In the genomic region with DNA sequence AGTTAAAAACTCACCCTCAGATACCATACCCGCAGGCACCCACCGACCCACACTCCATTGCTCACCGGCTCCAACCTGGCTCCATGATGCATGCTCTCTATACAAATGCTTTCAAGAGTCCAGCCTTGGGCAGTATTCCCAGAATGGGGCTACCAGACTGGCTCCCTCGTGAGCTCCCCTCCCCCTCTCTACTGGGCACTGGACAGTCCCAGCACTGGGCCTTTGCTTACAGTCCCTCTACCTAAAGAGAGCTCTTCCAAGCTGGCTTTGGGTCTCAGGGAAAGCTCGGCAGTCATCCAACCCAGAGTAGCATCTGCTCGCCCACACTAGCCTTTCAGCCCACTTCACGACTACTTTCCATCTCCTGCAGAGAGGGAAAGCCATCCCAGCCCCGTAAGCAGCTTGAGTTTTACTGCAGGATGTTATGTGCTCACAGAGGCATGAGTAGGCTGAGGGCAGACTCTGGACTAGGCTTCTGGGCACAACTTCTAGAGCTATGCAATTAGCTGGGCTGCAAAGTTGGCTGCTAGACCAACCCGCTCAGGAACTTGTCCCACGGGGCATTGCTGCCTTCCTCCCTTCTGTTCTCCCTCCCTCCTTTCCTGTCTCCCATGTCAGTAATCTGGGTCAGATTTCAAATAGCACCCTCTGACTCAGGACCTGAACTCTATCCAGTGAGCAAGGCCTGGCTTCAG, we compare ENCODE assay signal across 12 mouse cellular contexts. TPM values are rescaled to one million over a fixed set of nuclear protein-coding genes. Genes with fewer than 3 reads are reported as not detected.
DNase-seq lines count a peak whose midpoint lies in the region; ATAC-seq and TF ChIP-seq lines count a peak whose summit lies in the region.
"Had no signal": no experiment of that assay in that cellular context is flagged by ENCODE, and none has a peak within 500 bp of the region (broad histone marks: within the 10 kb centered on the region; RNA-seq: fewer than 3 reads in every experiment).

No protein-coding gene starts in this region.

- no peak for TF ChIP-seq CTCF in liver, adult 2 months (IDR thresholded peaks at IDR 0.05; ENCODE audit: low read depth, low read length)

- no peak for TF ChIP-seq POLR2A in liver, adult 2 months (IDR thresholded peaks at IDR 0.05; ENCODE audit: extremely low read depth, insufficient read depth, low read length)

- 74% methylated on average over 10 of the region's 10 CpGs for WGBS in liver, adult 2 months

- no peak overlapping the region for H3K27ac ChIP-seq in liver, adult 2 months (replicated peaks; ENCODE audit: insufficient read depth, low read depth, low read length)

- no peaks in the 10 kb centered on the region for H3K36me3 ChIP-seq in liver, adult 2 months (ENCODE audit: control insufficient read depth, insufficient read depth, low read length)
- H3K36me3 ChIP-seq: stomach, embryonic 15.5 days had no signal

- H3K79me2 ChIP-seq in liver, adult 2 months (ENCODE audit: control insufficient read depth, insufficient read depth, low read length), result no peaks in the 10 kb centered on the region

- no peak overlapping the region for H3K4me3 ChIP-seq in liver, adult 2 months (ENCODE audit: insufficient read depth, low read depth, low read length)
- H3K4me3 ChIP-seq: stomach, embryonic 15.5 days had no signal

- no peaks in the 10 kb centered on the region for H3K27me3 ChIP-seq in liver, adult 2 months (ENCODE audit: control insufficient read depth, insufficient read depth, low read length)
- H3K27me3 ChIP-seq: stomach, embryonic 15.5 days had no signal

- no peak for DNase-seq in frontal cortex, postnatal 10 days (ENCODE audit: low spot score in 2 of 2)
- peak; percentile 35 for DNase-seq in liver, adult 2 months (ENCODE audit: extremely low read depth, low read depth, low spot score)
- no peak for DNase-seq in liver
- peak; percentile 72 to 78 for DNase-seq in left cerebral cortex, postnatal 14 days (ENCODE audit: low spot score in 2 of 2)
- DNase-seq in right cerebral cortex, postnatal 36 days (ENCODE audit: low spot score in 2 of 2), result peak; percentile 50 to 76
- no peak for DNase-seq in layer of hippocampus, postnatal 36 days
- DNase-seq in embryo, embryonic 10 days (ENCODE audit: low spot score), result no peak
- DNase-seq: embryo, embryonic 11 days; lung, embryonic 14.5 days had no signal

- H3K4me1 ChIP-seq in liver, adult 2 months (ENCODE audit: control insufficient read depth, insufficient read depth, low read length), result peaks cover 41% of the 10 kb centered on the region

- ATAC-seq in frontal cortex, adult (ENCODE audit: low TSS enrichment), result peak; percentile 95

- no peak overlapping the region for H3K9ac ChIP-seq in liver, adult 2 months (ENCODE audit: low read depth, low read length)
- H3K9ac ChIP-seq: lung, embryonic 14.5 days; stomach, embryonic 15.5 days had no signal

- intact Hi-C loops in left cerebral cortex, postnatal 14 days (cut with DNase I), result no loop called here

RNA-seq across cellular contexts. Expression of gene Spon2, which starts 2.2 kb away (rescaled TPM):
- total RNA-seq in liver, adult 2 months (2014; rRNA removed), result 1.2 and 2.4 TPM in 2 replicates
- 5.3 and 11.1 TPM in 2 replicates for polyA plus RNA-seq in liver, adult 2 months (2012; rRNA removed)
- 1 to 10 TPM in 1 of 2 experiments, under 1 TPM in 1; 0.55 to 1.1 TPM for total RNA-seq in left cerebral cortex, postnatal 14 days (2021)
- under 1 TPM; 0.37 to 0.40 TPM for total RNA-seq in layer of hippocampus, postnatal 36 days (2021)
- total RNA-seq: CH12.LX had no signal

RNA-seq across cellular contexts. Expression of gene Ctbp1, which starts 54.3 kb away (rescaled TPM):
- total RNA-seq in liver, adult 2 months (2014; rRNA removed), result 26.1 and 29.1 TPM in 2 replicates
- polyA plus RNA-seq in liver, adult 2 months (2012; rRNA removed), result 89.9 and 97.6 TPM in 2 replicates
- total RNA-seq in left cerebral cortex, postnatal 14 days (2021), result 100 to 1,000 TPM; 282 to 291 TPM
- 100 to 1,000 TPM; 276 to 303 TPM for total RNA-seq in layer of hippocampus, postnatal 36 days (2021)

Comparison
In these comparisons a context has a peak if more than half of its experiments do, and no peak if none do; other contexts are left out.
1. DNase-seq: peak in liver, adult 2 months (single experiment), left cerebral cortex, postnatal 14 days (2 of 2) and right cerebral cortex, postnatal 36 days (2 of 2); none in frontal cortex, postnatal 10 days (0 of 2), liver (single experiment), layer of hippocampus, postnatal 36 days (0 of 2) and embryo, embryonic 10 days (single experiment).